Mouse (Mus musculus): Measurements from ENCODE around the gene Lcn12.

DNA sequence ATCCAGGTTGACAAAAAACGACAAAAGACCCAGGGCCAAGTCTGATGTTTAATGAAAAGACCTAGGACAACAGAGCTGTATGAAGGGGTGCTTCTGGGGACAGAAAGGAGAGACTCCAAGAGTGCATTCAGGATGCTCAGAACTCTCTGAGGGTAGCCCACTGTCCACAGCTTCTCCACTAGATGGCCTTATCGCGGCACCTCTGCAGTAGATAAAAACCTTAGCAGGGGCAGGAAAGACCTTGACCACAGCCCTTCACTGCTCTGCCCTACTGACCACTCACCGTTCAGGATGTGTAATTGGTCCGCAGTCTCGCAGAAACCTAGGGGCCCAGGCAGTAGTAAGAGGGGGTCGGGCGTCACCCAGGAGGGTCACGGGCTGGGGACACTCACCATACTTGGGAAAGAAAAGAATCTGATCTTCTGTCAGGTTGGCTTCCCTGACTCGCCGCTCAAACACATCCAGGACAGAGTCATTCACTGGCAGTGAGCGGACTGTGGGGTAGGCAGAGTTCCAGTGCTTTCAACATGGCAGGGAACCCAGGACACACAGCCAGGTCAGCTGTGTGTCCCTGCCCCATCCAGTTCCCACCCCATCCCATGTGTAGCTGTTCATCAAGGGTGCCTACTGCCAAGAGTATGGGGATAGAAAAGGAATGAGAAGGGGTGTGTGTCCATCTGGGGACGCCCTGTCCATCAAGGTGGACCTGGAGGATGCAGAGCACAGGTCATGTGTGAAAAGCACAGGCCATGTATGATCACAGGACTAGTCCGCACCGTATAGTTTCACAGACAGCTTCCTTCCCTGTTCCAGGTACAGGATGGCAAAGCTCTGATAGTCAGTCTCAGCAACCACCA is 5.1 kb upstream of the Lcn12 start:
- no peak for TF ChIP-seq POLR2A (IDR thresholded peaks at IDR 0.05; ENCODE audit: insufficient read depth, low read depth, low read length)
- TF ChIP-seq CTCF (IDR thresholded peaks at IDR 0.05): 0 out of 2 replicates have a peak, but pooled peaks have one; percentile 10
- no peak for TF ChIP-seq EP300 (IDR thresholded peaks at IDR 0.05; ENCODE audit: insufficient read depth, low read depth, low read length)
